Mouse (Mus musculus): ENCODE measurements around the gene Rhox13.

The Rhox13 gene

GRCm38 (mm10) chrX:38120982-38121381 lies at the start of gene Rhox13:
Gene Rhox13 (plus strand): TSS chrX:38121219.
- no peak for DNase-seq (ENCODE audit: low read depth, low spot score)

DNA sequence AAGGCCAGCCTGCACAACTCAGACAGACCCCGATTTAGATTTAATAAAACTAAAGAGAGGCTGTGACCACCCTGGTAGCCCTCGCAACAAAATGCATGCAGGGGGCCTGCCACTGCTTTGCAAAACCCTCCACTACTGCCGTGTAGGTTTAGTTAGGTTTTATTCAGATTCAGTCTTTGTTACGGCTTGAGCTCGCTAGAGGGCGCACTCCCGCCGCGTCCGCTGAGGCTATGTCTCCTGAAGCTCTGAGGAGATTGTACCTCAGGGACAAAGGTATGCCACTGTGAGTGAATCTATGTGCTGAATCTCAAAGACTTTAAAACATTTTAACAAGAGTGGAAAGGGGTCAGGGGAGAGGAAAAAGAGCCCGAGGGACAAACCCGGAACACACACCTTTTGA lies 36.8 kb upstream of the Rhox13 start:
- DNase-seq (ENCODE audit: low read depth, low spot score) = no peak

- DNase-seq (ENCODE audit: low read depth, low spot score) = no peak
Observed at GRCm38 (mm10) chrX:38085041-38085440, 36.0 kb upstream of the Rhox13 start, which contains the start of gene Rhox11. Gene Rhox11 (minus strand): TSS chrX:38085141.

- DNase-seq (ENCODE audit: low read depth, low spot score) = no peak
Observed at GRCm38 (mm10) chrX:38110807-38111206, 10.2 kb upstream of the Rhox13 start, which contains the start of gene Rhox12. Gene Rhox12 (minus strand): TSS chrX:38110907.

DNA sequence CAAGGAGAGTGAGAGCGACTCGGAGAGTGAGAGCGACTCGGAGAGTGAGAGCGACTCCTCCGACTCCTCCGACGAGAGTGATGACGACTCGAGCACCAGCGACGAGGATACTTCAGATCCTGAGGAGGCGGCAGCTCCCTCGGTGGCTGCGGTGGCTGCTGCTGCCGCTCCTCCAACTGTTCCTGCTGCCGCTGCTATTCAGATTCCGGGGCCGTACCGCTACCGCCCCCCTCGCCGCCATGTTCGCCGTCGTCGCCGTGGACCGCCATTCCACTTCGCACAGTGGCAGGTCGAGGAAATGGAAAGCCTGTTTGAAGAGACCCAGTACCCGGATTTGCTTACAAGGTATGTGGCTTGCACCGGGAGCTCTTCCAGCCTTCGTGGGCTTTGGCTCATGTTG lies 459 bp downstream of the Rhox13 start:
- DNase-seq (ENCODE audit: low read depth, low spot score) = no peak

DNA sequence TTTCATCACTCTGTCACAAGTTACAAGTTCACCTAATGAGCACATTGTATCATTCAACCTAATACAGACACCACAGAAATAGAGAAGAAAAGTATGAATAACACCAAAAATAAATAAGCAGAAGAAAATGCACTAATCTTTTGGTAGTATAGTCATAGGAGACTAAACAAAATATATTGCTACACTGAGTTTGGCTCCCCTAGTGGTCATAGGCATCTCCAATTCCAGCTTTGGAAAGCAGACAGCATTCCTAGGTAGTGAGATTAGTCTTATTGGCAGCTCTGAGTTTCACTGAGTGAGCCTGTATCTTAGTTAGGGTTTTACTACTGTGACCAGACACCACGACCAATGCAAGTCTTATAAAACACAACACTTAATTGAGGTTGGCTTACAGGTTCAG lies 38.1 kb downstream of the Rhox13 start:
- DNase-seq (ENCODE audit: low read depth, low spot score) = no peak

- no peak for DNase-seq (ENCODE audit: low read depth, low spot score)
Observed at GRCm38 (mm10) chrX:38165315-38165714, 44.3 kb downstream of the Rhox13 start.

- DNase-seq (ENCODE audit: low read depth, low spot score) = no peak
Observed at GRCm38 (mm10) chrX:38166064-38166463, 45.0 kb downstream of the Rhox13 start.

DNA sequence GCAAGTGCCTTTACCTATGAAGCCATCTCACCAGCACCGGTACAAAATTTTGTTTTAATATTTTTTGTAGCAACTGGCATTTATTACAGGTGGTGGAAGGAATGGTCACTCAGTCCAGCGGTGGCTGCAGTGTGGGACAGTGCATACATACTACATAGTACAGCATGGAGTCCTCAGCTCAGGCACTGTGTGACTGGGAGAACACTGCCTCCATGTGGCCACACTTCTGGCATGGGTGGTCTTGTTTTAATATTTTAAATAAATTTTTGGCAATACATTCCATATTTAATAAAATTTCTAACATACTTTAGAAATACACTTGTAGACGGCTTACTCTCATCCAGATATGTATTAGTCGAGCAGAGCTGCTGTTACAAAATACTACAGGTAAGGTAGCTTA lies 45.6 kb downstream of the Rhox13 start:
- DNase-seq (ENCODE audit: low read depth, low spot score) = no peak
